Mouse (Mus musculus) lung, embryonic 14.5 days (tissue): Measurements from ENCODE around the gene Stx16. TPM values are rescaled to one million over a fixed set of nuclear protein-coding genes. Genes with fewer than 3 reads are reported as not detected.
A peak's percentile ranks its signal among the peaks of the same experiment; 100 is the strongest.

Experiments used
- ATAC-seq: fragments of 200-750 bp; cut with Nextera tagmentation; 2 replicates; pipeline ENCODE4 v1.8.0; 2017; ENCODE audit warnings: mild to moderate bottlenecking, moderate TSS enrichment, moderate library complexity; ENCODE audit not compliant: insufficient read depth
- DNase-seq: peaks from one replicate; pipeline ENCODE4 v3.0.0-alpha.2; 2015
- H3K27ac ChIP-seq: fragments of 300-500 bp; sonication (generic); 2 replicates; pipeline ENCODE4 v1.5.1; 2014; ENCODE audit warnings: low read depth, mild to moderate bottlenecking, moderate library complexity
- H3K27me3 ChIP-seq: fragments of 300-500 bp; sonication (generic); 2 replicates; pipeline ENCODE4 v1.6.1; 2014; ENCODE audit warnings: low read length, control low read depth; ENCODE audit not compliant: insufficient read depth
- H3K36me3 ChIP-seq: fragments of 300-500 bp; sonication (generic); 2 replicates; pipeline ENCODE4 v1.6.1; 2014; ENCODE audit warnings: control low read depth; ENCODE audit not compliant: insufficient read depth
- H3K4me1 ChIP-seq: fragments of 300-500 bp; sonication (generic); 2 replicates; pipeline ENCODE4 v1.6.1; 2014; ENCODE audit warnings: antibody characterized with exemption, control low read depth; ENCODE audit not compliant: insufficient read depth
- H3K4me2 ChIP-seq: fragments of 300-500 bp; sonication (generic); 2 replicates; pipeline ENCODE4 v1.6.1; 2014; ENCODE audit warnings: mild to moderate bottlenecking
- H3K4me3 ChIP-seq: fragments of 300-500 bp; sonication (generic); 2 replicates; pipeline ENCODE4 v1.5.1; 2014; ENCODE audit warnings: low read depth, low read length
- H3K9ac ChIP-seq: fragments of 300-500 bp; sonication (generic); 2 replicates; pipeline ENCODE4 v1.6.1; 2014
- H3K9me3 ChIP-seq: fragments of 300-500 bp; sonication (generic); 2 replicates; pipeline ENCODE4 v1.6.1; 2016; ENCODE audit warnings: low read depth, low read length, control low read depth
- CTCF ChIP-seq: IDR thresholded peaks from 2 replicates; pipeline ENCODE4 v1.5.1; 2016; ENCODE audit warnings: antibody characterized with exemption, low read depth
- WGBS: fragments of 180-500 bp; shearing (Covaris S2); extraction: QIAGEN DNeasy Blood & Tissue Kit; methylation state at CpG from one replicate; pipeline ENCODE4 v1.1.7; 2014; 5-methylcytosine and 5-hydroxymethylcytosine counted together
- polyA plus RNA-seq: library from polyadenylated mRNA; unstranded; fragments of >200 nt; fragmentation: Nextera tagmentation; extraction: Ambion mirVana; gene quantifications from 2 replicates; pipeline ENCODE4 v1.2.1, GENCODE M21; 2014

Stx16 gene
- polyA plus RNA-seq, 1 experiment from 2014 or later, result 10.3 TPM

GRCm38 (mm10) chr2:174054496-174054895 lies 21.6 kb upstream of the Stx16 start:
- H3K4me3 ChIP-seq, result no peak overlapping the region
- no peak overlapping the region for H3K9ac ChIP-seq
- peaks cover 11% of the 10 kb centered on the region for H3K4me1 ChIP-seq
- H3K27me3 ChIP-seq, result no peaks in the 10 kb centered on the region
- H3K9me3 ChIP-seq, result no peaks in the 10 kb centered on the region
- H3K27ac ChIP-seq, result no peak overlapping the region
- no peak for TF ChIP-seq CTCF
- H3K36me3 ChIP-seq, result no peaks in the 10 kb centered on the region
- DNase-seq (no peak), ATAC-seq (no peak)
- H3K4me2 ChIP-seq, result no peak overlapping the region
- 86% methylated on average over 3 of the region's 3 CpGs for WGBS

- 73% methylated on average over 3 of the region's 3 CpGs for WGBS
- Histone ChIP-seq H3K4me2 (no peak overlapping the region), H3K9ac (no peak overlapping the region), H3K27me3 (no peaks in the 10 kb centered on the region), H3K4me3 (no peak overlapping the region), H3K27ac (no peak overlapping the region), H3K9me3 (no peaks in the 10 kb centered on the region), H3K36me3 (no peaks in the 10 kb centered on the region), H3K4me1 (no peaks in the 10 kb centered on the region)
- no peak for DNase-seq
- no peak for TF ChIP-seq CTCF
- ATAC-seq, result no peak
Observed at GRCm38 (mm10) chr2:174057730-174058129, 18.4 kb upstream of the Stx16 start.

GRCm38 (mm10) chr2:174058316-174058939 lies 17.7 kb upstream of the Stx16 start:
- H3K4me1 ChIP-seq, result no peaks in the 10 kb centered on the region
- WGBS, result 72% methylated on average over 8 of the region's 8 CpGs
- H3K36me3 ChIP-seq, result no peaks in the 10 kb centered on the region
- DNase-seq (no peak), ATAC-seq (no peak)
- no peaks in the 10 kb centered on the region for H3K27me3 ChIP-seq
- H3K27ac ChIP-seq, result no peak overlapping the region
- H3K9me3 ChIP-seq, result no peaks in the 10 kb centered on the region
- H3K4me2 ChIP-seq, result no peak overlapping the region
- TF ChIP-seq CTCF, result no peak
- no peak overlapping the region for H3K9ac ChIP-seq
- no peak overlapping the region for H3K4me3 ChIP-seq

GRCm38 (mm10) chr2:174059591-174060385 lies 16.3 kb upstream of the Stx16 start:
- no peak overlapping the region for H3K4me3 ChIP-seq
- H3K36me3 ChIP-seq, result no peaks in the 10 kb centered on the region
- H3K9ac ChIP-seq, result no peak overlapping the region
- ATAC-seq (no peak), DNase-seq (no peak)
- no peak overlapping the region for H3K27ac ChIP-seq
- no peaks in the 10 kb centered on the region for H3K9me3 ChIP-seq
- no peaks in the 10 kb centered on the region for H3K4me1 ChIP-seq
- H3K27me3 ChIP-seq, result no peaks in the 10 kb centered on the region
- WGBS, result 89% methylated on average over 13 of the region's 13 CpGs
- TF ChIP-seq CTCF, result no peak
- no peak overlapping the region for H3K4me2 ChIP-seq

- 8% methylated on average over 2 of the region's 2 CpGs for WGBS
- Histone ChIP-seq H3K36me3 (no peaks in the 10 kb centered on the region), H3K9ac (no peak overlapping the region), H3K4me1 (no peaks in the 10 kb centered on the region), H3K4me3 (no peak overlapping the region), H3K27ac (no peak overlapping the region), H3K9me3 (no peaks in the 10 kb centered on the region), H3K4me2 (no peak overlapping the region), H3K27me3 (no peaks in the 10 kb centered on the region)
- DNase-seq (no peak), ATAC-seq (no peak)
- no peak for TF ChIP-seq CTCF
Observed at GRCm38 (mm10) chr2:174061219-174061618, 14.9 kb upstream of the Stx16 start.

GRCm38 (mm10) chr2:174063074-174063473 lies 13.0 kb upstream of the Stx16 start:
- Histone ChIP-seq H3K27me3 (no peaks in the 10 kb centered on the region), H3K9ac (no peak overlapping the region), H3K4me1 (no peaks in the 10 kb centered on the region), H3K4me2 (no peak overlapping the region), H3K27ac (no peak overlapping the region), H3K9me3 (no peaks in the 10 kb centered on the region), H3K36me3 (no peaks in the 10 kb centered on the region), H3K4me3 (no peak overlapping the region)
- no peak for TF ChIP-seq CTCF
- DNase-seq (no peak), ATAC-seq (no peak)
- 65% methylated on average over 6 of the region's 6 CpGs for WGBS

- no peaks in the 10 kb centered on the region for H3K27me3 ChIP-seq
- H3K9me3 ChIP-seq, result no peaks in the 10 kb centered on the region
- ATAC-seq, result peak; percentile 50
- no peak overlapping the region for H3K27ac ChIP-seq
- H3K36me3 ChIP-seq, result no peaks in the 10 kb centered on the region
- H3K4me3 ChIP-seq, result no peak overlapping the region
- peak; percentile 34 for DNase-seq
- no peak for TF ChIP-seq CTCF
- no peaks in the 10 kb centered on the region for H3K4me1 ChIP-seq
- no peak overlapping the region for H3K4me2 ChIP-seq
- H3K9ac ChIP-seq, result no peak overlapping the region
- WGBS, result 22% methylated on average over 9 of the region's 9 CpGs
Observed at GRCm38 (mm10) chr2:174063527-174064211, 12.4 kb upstream of the Stx16 start.
